Mouse (Mus musculus) cerebellum, postnatal 25 days (tissue): ENCODE results near the gene Traf4.
A peak's percentile ranks its signal among the peaks of the same experiment; 100 is the strongest.
"Not testable (repeated sequence)": the region's sequence is repeated elsewhere in the genome, so short reads cannot be mapped to it uniquely, and the experiment has no call there.

Experiments used
- DNase-seq, 2 experiments: peaks; one replicate each; pipeline ENCODE4 v3.0.0; 2021; ENCODE audit warnings: mixed read lengths in 2 of 2

The Traf4 gene

DNA sequence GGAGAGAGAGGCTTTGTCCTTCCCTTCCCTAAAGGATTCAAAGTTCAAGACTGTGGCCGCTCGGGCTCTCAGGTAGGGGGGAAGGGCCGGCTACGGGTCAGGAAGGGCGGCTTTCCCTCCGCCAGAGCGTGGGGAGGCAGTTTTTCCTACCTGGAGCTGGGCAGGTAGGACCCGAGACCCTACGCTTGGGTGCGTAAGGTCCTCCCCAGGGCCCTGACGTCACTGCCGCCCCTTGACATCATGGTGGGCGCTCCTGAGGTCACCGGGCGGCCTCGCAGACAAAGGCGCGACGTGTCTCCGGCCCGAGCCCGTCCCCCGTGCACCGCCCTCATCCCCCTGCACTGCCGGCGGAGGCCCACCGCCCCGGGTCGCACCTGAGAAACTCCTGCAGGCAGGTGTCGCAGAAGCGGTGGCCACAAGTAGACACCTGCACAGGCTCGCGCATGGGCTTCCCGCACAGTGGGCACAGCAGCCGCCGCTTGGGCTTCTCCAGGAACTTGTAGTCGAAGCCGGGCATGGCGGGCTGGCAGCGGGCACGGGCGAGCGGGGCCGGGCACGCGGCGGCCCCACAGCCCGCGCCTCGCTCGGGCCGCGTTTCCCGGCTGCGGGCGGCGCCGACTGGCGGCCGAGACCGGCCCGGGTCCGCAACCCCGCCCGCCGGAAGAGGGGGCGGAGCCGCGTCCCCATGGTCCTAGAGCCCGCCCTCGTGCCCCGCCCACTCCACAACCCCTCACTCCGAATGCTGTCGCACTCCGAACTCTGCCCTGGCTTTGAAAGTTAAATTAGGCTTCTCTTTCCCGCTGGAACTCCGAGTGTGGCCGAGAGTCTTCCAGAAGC is at the start of gene Traf4:
TSS of gene Traf4 (minus strand) at position 666 of the 837 bp plus-strand sequence.
- peak; percentile 82 to 90 for DNase-seq

- no peak for DNase-seq
Observed at GRCm38 (mm10) chr11:78213086-78213817, 47.9 kb upstream of the Traf4 start.

- no peak for DNase-seq
Observed at GRCm38 (mm10) chr11:78211513-78211912, 46.1 kb upstream of the Traf4 start.

DNA sequence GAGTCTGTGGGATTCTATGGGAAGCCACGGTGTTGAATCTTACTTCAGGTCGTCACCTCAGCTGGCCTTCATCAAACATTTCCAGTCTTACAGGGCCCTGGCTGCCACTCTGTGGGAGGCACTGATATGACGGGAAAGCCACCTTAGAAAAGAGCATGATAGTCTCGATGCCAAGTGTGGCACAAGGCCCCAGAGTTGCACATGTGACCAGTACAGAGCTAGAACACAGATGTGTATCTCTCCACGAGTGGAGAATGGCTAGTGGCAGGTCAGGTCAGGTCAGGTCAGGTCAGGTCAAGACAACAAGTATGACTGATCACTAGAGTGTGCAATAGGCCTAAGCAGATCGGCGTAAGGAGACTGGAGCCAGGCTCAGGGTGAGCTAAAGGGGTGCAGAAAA is 45.2 kb upstream of the Traf4 start:
- no peak for DNase-seq

DNA sequence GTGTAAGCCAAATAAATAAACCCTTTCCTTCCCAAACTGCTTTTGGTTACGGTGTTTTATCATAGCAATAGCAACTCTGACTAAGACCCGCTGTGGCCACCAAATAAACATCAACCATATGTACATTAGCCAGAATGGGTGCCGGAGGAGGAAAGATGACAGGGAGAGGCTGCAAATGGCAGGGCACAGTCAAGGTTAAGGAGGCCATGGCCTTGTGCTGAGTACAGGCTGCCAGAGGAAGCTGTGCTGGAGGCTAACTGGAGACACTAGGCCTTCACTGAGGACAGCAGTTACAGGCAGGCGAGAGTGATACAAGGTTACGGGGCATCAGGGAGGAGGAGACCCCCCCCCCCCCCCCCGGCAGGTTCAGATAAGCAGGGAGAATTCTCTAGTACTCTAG is 44.5 kb upstream of the Traf4 start:
- no peak for DNase-seq

- DNase-seq: no peak
Observed at GRCm38 (mm10) chr11:78207190-78207589, 41.8 kb upstream of the Traf4 start.

DNA sequence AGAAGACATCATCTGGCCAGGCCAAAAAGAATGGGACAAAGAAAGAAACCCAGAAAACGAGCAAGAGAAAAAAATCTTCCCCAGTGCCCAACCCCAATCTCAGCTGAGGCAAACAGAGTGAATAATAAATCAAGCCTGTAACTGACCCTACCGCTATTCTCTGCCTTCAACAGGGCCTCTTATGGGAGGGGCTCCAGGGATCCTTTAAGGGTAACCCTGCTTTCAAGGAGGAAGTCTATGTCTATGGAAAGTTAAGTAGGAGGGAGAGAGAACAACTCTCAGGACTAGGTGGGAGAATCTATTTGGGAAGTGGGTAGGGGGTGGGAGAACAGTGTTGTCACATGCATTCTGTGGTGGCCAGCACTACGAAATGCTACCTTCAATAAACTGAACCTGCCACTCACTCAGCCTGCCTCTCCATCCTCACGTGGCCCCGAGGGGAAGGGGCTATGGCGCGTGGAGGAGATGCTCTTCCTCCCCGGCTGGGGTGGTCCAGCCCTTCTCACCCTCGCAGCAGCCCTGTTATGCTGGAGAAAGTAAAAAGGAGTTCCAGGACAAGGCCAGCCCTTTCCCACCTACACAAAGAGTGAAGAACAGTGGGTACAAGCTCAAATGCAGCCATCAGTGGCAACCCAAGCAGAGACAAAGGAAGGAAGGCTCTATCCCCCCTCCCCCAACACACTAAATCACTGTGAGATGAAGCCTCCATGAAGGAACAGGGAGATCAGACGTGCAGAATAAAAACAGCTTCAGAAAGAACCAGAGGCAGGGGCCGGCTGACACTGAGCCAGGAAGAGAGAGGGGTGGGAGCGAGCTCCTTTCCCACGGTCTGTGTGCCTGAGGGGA is 40.2 kb upstream of the Traf4 start:
- DNase-seq: no peak

- no peak for DNase-seq
Observed at GRCm38 (mm10) chr11:78204287-78204686, 38.9 kb upstream of the Traf4 start.

- DNase-seq: no peak
Observed at GRCm38 (mm10) chr11:78202372-78202771, 37.0 kb upstream of the Traf4 start.

DNA sequence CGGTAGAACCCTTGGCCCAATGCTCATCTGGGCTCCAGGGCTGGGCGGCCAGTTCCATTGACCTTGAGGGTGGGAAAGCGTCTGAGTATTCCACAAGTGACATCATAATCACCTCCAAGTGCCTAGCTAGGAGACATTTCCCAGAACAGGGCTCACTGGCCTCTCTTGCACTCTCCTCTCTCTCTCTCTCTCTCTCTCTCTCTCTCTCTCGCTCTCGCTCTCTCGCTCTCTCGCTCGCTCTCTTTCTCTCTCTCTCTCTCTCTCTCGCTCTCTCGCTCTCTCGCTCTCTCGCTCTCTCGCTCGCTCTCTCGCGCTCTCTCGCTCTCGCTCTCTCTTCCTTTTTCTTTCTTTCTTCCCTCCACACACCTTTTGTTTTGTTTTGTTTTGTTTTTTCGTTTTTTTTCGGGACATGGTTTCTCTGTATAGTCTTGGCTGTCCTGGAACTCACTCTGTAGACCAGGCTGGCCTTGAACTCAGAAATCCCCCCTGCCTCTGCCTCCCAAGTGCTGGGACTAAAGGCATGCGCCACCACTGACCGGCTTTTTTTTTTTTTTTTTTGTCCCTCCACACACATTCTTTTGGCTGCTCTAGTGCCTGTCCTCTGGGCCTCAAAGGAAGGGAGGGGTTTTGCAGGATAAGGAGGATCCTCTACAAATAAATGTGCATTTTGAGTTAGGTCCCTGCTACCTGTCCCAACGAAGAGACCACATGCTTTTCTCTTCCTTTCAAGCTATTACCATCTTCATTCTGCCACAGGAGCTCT is 29.9 kb upstream of the Traf4 start:
- DNase-seq: no peak

- DNase-seq: peak in 1 of 2 experiments; percentile 60
Observed at GRCm38 (mm10) chr11:78194411-78195100, 29.2 kb upstream of the Traf4 start.

GRCm38 (mm10) chr11:78193113-78193512 is 27.7 kb upstream of the Traf4 start, which contains the start of gene Proca1:
TSS of gene Proca1 (plus strand) at chr11:78193392.
- DNase-seq: no peak

DNA sequence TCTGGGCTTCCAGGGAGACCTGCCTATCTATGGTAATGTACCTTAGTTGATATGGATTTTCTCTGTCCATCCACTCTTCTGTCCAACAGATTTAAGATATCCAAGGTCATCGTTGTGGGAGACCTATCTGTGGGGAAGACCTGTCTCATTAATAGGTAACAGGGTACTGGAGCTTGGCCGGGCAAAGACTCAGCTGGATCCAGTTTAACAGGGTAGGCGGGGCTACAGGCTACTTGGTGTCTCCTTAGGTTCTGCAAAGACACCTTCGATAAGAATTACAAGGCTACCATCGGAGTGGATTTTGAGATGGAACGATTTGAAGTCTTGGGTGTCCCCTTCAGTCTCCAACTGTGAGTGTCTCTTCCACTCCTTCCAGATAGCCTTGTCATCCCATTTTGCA is 24.7 kb upstream of the Traf4 start:
- DNase-seq: no peak

DNA sequence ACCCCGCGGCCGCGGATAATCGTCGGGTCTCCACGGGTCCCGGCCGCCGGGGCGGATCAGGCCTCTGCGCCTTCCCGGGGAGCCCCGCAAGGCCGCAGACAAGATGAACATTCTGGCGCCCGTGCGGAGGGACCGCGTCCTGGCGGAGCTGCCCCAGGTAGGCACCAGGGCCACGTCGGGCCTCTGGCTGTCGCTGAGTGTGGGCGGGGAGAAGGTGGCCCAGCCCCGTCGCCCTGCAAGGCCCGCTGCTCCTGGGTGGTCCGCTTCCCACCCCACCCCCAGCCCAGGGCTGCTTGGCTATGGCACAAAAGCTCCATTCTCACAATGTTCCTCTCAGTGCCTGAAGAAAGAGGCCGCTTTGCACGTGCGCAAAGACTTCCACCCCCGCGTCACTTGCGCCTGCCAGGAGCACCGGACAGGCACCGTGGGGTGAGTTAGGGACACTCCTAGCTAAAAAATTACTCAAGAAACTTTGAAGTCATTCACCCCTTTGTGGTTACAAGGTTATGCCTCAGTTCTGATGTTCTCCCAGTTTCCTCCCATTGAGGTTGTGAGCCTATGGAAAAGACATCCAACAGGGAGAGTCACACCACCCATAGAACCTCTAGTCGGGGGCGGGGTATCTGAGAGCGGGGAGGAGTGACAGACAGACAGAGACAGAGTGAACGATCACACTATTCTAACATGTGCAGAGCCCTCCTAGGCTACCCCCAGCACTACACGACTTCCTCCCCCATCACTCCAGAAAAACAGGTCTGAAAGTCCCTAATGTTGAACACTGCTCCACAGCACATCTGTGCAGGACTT is 24.0 kb upstream of the Traf4 start:
- peak; percentile 30 to 55 for DNase-seq

GRCm38 (mm10) chr11:78188331-78189233 is 23.2 kb upstream of the Traf4 start, which contains the start of gene Rab34:
TSS of gene Rab34 (plus strand) at chr11:78188430.
- DNase-seq: peak in 1 of 2 experiments; percentile 52

- not testable (repeated sequence) for DNase-seq
Observed at GRCm38 (mm10) chr11:78184702-78185101, 19.3 kb upstream of the Traf4 start.

DNA sequence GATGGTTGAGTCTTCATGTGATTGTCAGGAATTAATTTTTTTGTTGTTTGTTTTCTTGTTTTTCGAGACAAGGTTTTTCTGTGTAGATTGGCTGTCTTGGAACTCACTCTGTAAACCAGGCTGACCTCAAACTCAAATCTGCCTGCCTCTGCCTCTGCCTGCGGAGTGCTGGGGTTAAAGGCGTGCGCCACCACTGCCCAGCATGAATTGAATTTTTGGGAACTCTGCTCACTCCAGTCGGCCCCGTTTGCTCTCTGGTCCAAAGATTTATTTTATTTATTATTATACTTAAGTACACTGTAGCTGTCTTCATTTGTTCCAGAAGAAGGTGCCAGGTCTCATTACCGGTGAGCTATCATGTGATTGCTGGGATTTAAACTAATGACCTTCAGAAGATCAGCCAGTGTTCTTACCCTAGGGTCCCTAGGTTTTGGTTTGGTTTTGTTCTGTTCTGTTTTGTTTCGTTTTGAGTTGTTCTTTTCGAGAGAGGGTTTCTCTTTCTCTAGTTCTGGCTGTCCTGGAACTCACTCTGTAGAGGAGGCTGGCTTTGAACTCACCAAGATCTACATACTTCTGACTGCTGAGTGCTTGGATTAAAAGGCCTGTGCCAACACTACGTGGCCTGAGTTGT is 18.6 kb upstream of the Traf4 start:
- no peak for DNase-seq

DNA sequence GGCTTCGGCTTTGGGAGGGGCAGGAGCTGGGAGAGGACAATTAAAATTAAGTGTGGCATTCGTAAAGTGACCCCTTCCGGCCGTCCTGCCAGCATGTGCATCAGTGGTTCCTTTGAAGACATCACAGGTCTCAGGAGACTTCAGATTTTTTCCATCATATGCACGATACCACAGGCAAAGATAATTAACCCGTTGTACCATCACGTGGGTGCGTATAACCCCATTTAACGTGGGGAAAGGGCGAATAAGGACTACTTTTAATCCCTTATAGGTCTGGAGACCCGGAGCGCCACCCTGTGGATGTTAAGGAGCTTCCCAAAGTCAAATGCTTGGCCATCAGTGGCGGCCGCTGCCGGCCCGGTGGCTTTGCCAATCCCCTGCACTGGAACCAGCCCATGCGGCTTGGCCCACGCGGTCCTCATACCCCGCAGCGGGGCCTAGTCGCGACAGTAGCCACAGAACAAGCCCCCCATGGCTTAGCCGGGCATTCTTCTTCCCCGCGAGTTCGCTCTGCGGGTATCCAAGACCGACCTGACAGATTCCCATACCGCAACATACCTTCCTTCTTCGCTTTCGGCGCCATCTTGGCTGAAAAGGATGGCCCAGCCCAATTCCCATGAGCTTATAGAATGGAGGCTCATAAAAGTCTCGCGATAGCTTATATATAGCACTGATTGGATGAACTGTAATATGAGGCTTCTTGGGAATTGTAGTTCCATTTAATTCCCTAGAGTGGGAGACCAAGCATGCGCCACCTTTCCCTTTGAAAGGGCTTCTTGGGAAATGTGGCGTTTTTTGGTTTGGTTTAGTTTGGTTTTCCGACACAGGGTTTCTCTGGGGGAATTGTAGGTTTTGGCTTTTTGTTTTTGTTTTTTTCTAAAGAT is 17.8 kb upstream of the Traf4 start, which contains the start of gene Rpl23a:
TSS of gene Rpl23a (minus strand) at position 624 of the 884 bp plus-strand sequence.
- peak; percentile 86 to 89 for DNase-seq
